Mouse (Mus musculus) neural tube, embryonic 14.5 days (tissue): Measurements from ENCODE around the gene Gm10762. TPM values are rescaled to one million over a fixed set of nuclear protein-coding genes. Genes with fewer than 3 reads are reported as not detected.

ENCODE experiments used
- ATAC-seq: fragments of 200-750 bp; cut with Nextera tagmentation; 2 replicates; pipeline ENCODE4 v1.8.0; 2017; ENCODE audit warnings: low read depth, mild to moderate bottlenecking, moderate TSS enrichment, moderate library complexity
- H3K27ac ChIP-seq: fragments of 300-500 bp; sonication (generic); 2 replicates; pipeline ENCODE4 v1.5.1; 2014; ENCODE audit warnings: low read depth, mild to moderate bottlenecking, control low read depth, low read length, moderate library complexity, mixed read lengths
- H3K27me3 ChIP-seq: fragments of 300-500 bp; sonication (generic); 2 replicates; pipeline ENCODE4 v1.6.1; 2014; ENCODE audit warnings: low read length; ENCODE audit not compliant: control insufficient read depth, insufficient read depth
- H3K36me3 ChIP-seq: fragments of 300-500 bp; sonication (generic); 2 replicates; pipeline ENCODE4 v1.6.1; 2014; ENCODE audit warnings: low read length, mixed read lengths; ENCODE audit not compliant: control insufficient read depth, insufficient read depth
- H3K4me1 ChIP-seq: fragments of 300-500 bp; sonication (generic); 2 replicates; pipeline ENCODE4 v1.6.1; 2014; ENCODE audit warnings: low read length; ENCODE audit not compliant: control insufficient read depth, insufficient read depth
- H3K4me2 ChIP-seq: fragments of 300-500 bp; sonication (generic); 2 replicates; pipeline ENCODE4 v1.6.1; 2014; ENCODE audit warnings: mild to moderate bottlenecking, low read depth, low read length, control low read depth
- H3K4me3 ChIP-seq: fragments of 300-500 bp; sonication (generic); 2 replicates; pipeline ENCODE4 v1.5.1; 2014; ENCODE audit warnings: low read depth, low read length, control low read depth, mixed read lengths
- H3K9ac ChIP-seq: fragments of 300-500 bp; sonication (generic); replicated peaks from 2 replicates; pipeline ENCODE4 v1.6.1; 2014; ENCODE audit warnings: low read depth, mild to moderate bottlenecking, control low read depth, low read length, mixed read lengths
- H3K9me3 ChIP-seq: fragments of 300-500 bp; sonication (generic); 2 replicates; pipeline ENCODE4 v1.6.1; 2016; ENCODE audit warnings: low read length; ENCODE audit not compliant: control insufficient read depth
- WGBS: fragments of 180-500 bp; shearing (Covaris S2); extraction: QIAGEN DNeasy Blood & Tissue Kit; methylation state at CpG from one replicate; pipeline ENCODE4 v1.1.7; 2014; 5-methylcytosine and 5-hydroxymethylcytosine counted together
- microRNA-seq: library from miRNA; unstranded; fragments of <30 nt; microRNA quantifications from one replicate; pipeline ENCODE4, GENCODE M21; 2016
- polyA plus RNA-seq: library from polyadenylated mRNA; unstranded; fragments of >200 nt; fragmentation: Nextera tagmentation; extraction: Ambion mirVana; gene quantifications from 2 replicates; pipeline ENCODE4 v1.2.1, GENCODE M21; 2014

Gm10762 gene
- polyA plus RNA-seq, 1 experiment from 2014 or later, result 22.3 TPM

GRCm38 (mm10) chr2:128928446-128928845 lies 39.1 kb downstream of the Gm10762 start:
- Histone ChIP-seq H3K9me3 (no peaks in the 10 kb centered on the region), H3K36me3 (peaks cover 17% of the 10 kb centered on the region; the same call in 1 of the 2 replicates), H3K27ac (no peak overlapping the region), H3K27me3 (no peaks in the 10 kb centered on the region), H3K4me2 (no peak overlapping the region), H3K4me1 (no peaks in the 10 kb centered on the region), H3K4me3 (no peak overlapping the region), H3K9ac (no peak overlapping the region)
- WGBS, result 86% methylated on average over 3 of the region's 3 CpGs
- ATAC-seq, result no peak

GRCm38 (mm10) chr2:128924799-128925198 lies 42.7 kb downstream of the Gm10762 start:
- 92% methylated on average over 4 of the region's 4 CpGs for WGBS
- H3K27ac ChIP-seq, result no peak overlapping the region
- no peaks in the 10 kb centered on the region for H3K9me3 ChIP-seq
- peaks cover 10% of the 10 kb centered on the region; the same call in 1 of the 2 replicates for H3K36me3 ChIP-seq
- H3K27me3 ChIP-seq, result no peaks in the 10 kb centered on the region
- no peak for ATAC-seq
- no peak overlapping the region for H3K4me2 ChIP-seq
- no peak overlapping the region for H3K4me3 ChIP-seq
- H3K4me1 ChIP-seq, result no peaks in the 10 kb centered on the region
- H3K9ac ChIP-seq, result no peak overlapping the region

Small RNA genes within 50 kb of the gene (microRNA-seq; reads per million reads assigned to microRNA genes)
- not detected for gene Gm22859

Other genes starting within 250 kb of the Gm10762 start
- gene Tmem87b, start 149.6 kb downstream of the Gm10762 start, polyA plus RNA-seq, result 37.1 and 41.0 TPM in 2 replicates
- gene Fbln7, start 104.7 kb downstream of the Gm10762 start, polyA plus RNA-seq, result 2.8 and 3.0 TPM in 2 replicates
- gene Zc3h8, start 23.6 kb downstream of the Gm10762 start, polyA plus RNA-seq, result 16.3 and 16.4 TPM in 2 replicates
- gene Zc3h6, start 323 bp downstream of the Gm10762 start, polyA plus RNA-seq, result 4.5 and 5.7 TPM in 2 replicates
- gene Vinac1, start 80.4 kb upstream of the Gm10762 start, polyA plus RNA-seq, result 1.0 and 1.3 TPM in 2 replicates
- 43.5 and 53.1 TPM in 2 replicates for gene Ttl, start 98.2 kb upstream of the Gm10762 start, polyA plus RNA-seq
- 13.2 and 15.9 TPM in 2 replicates for gene Polr1b, start 133.3 kb upstream of the Gm10762 start, polyA plus RNA-seq
- gene Chchd5, start 162.0 kb upstream of the Gm10762 start, polyA plus RNA-seq, result 24.9 and 25.9 TPM in 2 replicates
- 56.3 and 62.0 TPM in 2 replicates for gene Slc20a1, start 231.0 kb upstream of the Gm10762 start, polyA plus RNA-seq